Mouse (Mus musculus) liver, embryonic 14.5 days (tissue): ENCODE results near the gene Heatr5b. TPM values are rescaled to one million over a fixed set of nuclear protein-coding genes. Genes with fewer than 3 reads are reported as not detected.

Source experiments
- ATAC-seq: fragments of 200-750 bp; cut with Nextera tagmentation; 2 replicates; pipeline ENCODE4 v1.8.0; 2017; ENCODE audit warnings: moderate number of reproducible peaks, mild to moderate bottlenecking, moderate library complexity; ENCODE audit not compliant: insufficient read depth
- DNase-seq, 3 experiments: peaks; one replicate each; pipeline ENCODE4 v3.0.0-alpha.2; 2012 to 2013; ENCODE audit warnings: low read depth in 3 of 3, low spot score in 3 of 3
- H3K27ac ChIP-seq: fragments of 300-500 bp; sonication (generic); 2 replicates; pipeline ENCODE4 v1.5.1; 2014; ENCODE audit warnings: moderate library complexity, mild to moderate bottlenecking, control low read depth, inconsistent platforms
- H3K27me3 ChIP-seq: fragments of 300-500 bp; sonication (generic); 2 replicates; pipeline ENCODE4 v1.6.1; 2014; ENCODE audit warnings: mild to moderate bottlenecking, low read length, moderate library complexity; ENCODE audit not compliant: control insufficient read depth, insufficient read depth
- H3K36me3 ChIP-seq: fragments of 300-500 bp; sonication (generic); replicated peaks from 2 replicates; pipeline ENCODE4 v1.6.1; 2014; ENCODE audit warnings: low read depth; ENCODE audit not compliant: control insufficient read depth, insufficient read depth
- H3K4me1 ChIP-seq, 2 experiments: fragments of 200-500 bp in 1 of 2; fragments of 300-500 bp in 1 of 2; sonication (generic) in 1 of 2; replicated peaks; 2 replicates each; pipeline ENCODE4 v1.6.1; 2012 to 2014; ENCODE audit warnings: antibody characterized with exemption in 1 of 2, inconsistent platforms in 1 of 2, low read length in 1 of 2; ENCODE audit not compliant: control insufficient read depth in 2 of 2, insufficient read depth in 2 of 2
- H3K4me2 ChIP-seq: fragments of 300-500 bp; sonication (generic); 2 replicates; pipeline ENCODE4 v1.6.1; 2014; ENCODE audit warnings: low read depth, mild to moderate bottlenecking, control low read depth, moderate library complexity
- H3K4me3 ChIP-seq, 2 experiments: fragments of 200-500 bp in 1 of 2; fragments of 300-500 bp in 1 of 2; sonication (generic) in 1 of 2; 2 replicates each; pipeline ENCODE4 v1.5.1; 2012 to 2014; ENCODE audit warnings: low read depth in 2 of 2, low read length in 2 of 2, mild to moderate bottlenecking in 2 of 2, control low read depth in 1 of 2, inconsistent platforms in 1 of 2, moderate library complexity in 1 of 2; ENCODE audit not compliant: insufficient read depth in 1 of 2
- H3K9ac ChIP-seq: fragments of 300-500 bp; sonication (generic); replicated peaks from 2 replicates; pipeline ENCODE4 v1.6.1; 2014; ENCODE audit warnings: mild to moderate bottlenecking, control low read depth, moderate library complexity
- H3K9me3 ChIP-seq: fragments of 300-500 bp; sonication (generic); 2 replicates; pipeline ENCODE4 v1.6.1; 2016; ENCODE audit warnings: low read length, mixed read lengths; ENCODE audit not compliant: control insufficient read depth
- CTCF ChIP-seq: IDR thresholded peaks from 2 replicates; pipeline ENCODE4 v1.5.1; 2016; ENCODE audit warnings: antibody characterized with exemption, low read depth, control low read depth
- EP300 ChIP-seq: IDR thresholded peaks from 2 replicates; pipeline ENCODE4 v1.6.1; 2016; ENCODE audit warnings: antibody characterized with exemption, low read depth
- WGBS: fragments of 180-500 bp; shearing (Covaris S2); extraction: QIAGEN DNeasy Blood & Tissue Kit; methylation state at CpG from one replicate; pipeline ENCODE4 v1.1.7; 2014; ENCODE audit not compliant: insufficient replicate concordance; 5-methylcytosine and 5-hydroxymethylcytosine counted together
- polyA plus RNA-seq, 2 experiments: library from polyadenylated mRNA; depleted of rRNA in 1 of 2; stranded (reverse) in 1 of 2; unstranded in 1 of 2; fragments of >200 nt; fragmentation: Nextera tagmentation in 1 of 2; extraction: Ambion mirVana in 1 of 2; gene quantifications; 2 replicates each; pipeline versions ENCODE4 v1.2.1 to v1.2.3; 2012 to 2014

Heatr5b gene
- polyA plus RNA-seq, 2 experiments: 3.5 to 5.3 TPM

DNA sequence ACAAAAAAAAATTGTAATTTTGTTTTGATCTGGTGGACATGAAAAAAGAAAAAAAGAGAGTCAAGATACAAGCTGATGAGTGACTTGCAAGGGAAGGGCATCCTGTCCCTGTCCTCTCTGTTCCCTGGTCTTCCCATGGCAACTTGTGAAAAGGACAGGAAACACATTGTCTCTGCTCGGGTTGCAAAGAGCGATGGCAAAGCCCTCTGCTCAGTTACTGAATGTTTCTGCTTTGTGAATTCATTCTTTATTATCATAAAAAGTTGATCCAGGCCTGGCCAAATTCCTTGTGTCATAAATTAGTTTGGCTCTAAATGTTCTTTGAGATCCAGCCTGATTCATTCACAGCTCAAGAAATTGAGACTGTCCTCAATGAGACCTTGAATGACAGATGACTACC is 97.4 kb downstream of the Heatr5b start:
- WGBS: 57% methylated on average over 2 of the region's 2 CpGs
- H3K36me3 ChIP-seq: no peaks in the 10 kb centered on the region
- H3K4me2 ChIP-seq: no peak overlapping the region
- H3K4me3 ChIP-seq: no peak overlapping the region
- ATAC-seq (no peak), DNase-seq (no peak)
- no peak overlapping the region for H3K27ac ChIP-seq
- peaks cover 7 to 19% of the 10 kb centered on the region in 2 experiments for H3K4me1 ChIP-seq
- no peaks in the 10 kb centered on the region for H3K9me3 ChIP-seq
- TF ChIP-seq CTCF (no peak), EP300 (no peak)
- no peak overlapping the region for H3K9ac ChIP-seq
- H3K27me3 ChIP-seq: no peaks in the 10 kb centered on the region

GRCm38 (mm10) chr17:78737096-78737495 is 98.1 kb downstream of the Heatr5b start, which contains the start of gene Strn:
Gene Strn (minus strand): TSS chr17:78737196.
- 32% methylated on average over 4 of the region's 4 CpGs for WGBS
- Histone ChIP-seq H3K27ac (peak within 1 kb of the TSS; percentile 74), H3K9ac (peak within 1 kb of the TSS; percentile 93), H3K9me3 (no peaks in the 10 kb centered on the region), H3K4me1 (peaks cover 7 to 20% of the 10 kb centered on the region in 2 experiments), H3K27me3 (no peaks in the 10 kb centered on the region), H3K4me3 (peak within 1 kb of the TSS; percentile 89 to 92), H3K4me2 (peak within 1 kb of the TSS; percentile 99), H3K36me3 (no peaks in the 10 kb centered on the region)
- no peak for ATAC-seq
- TF ChIP-seq CTCF (no peak), EP300 (no peak)
- no peak for DNase-seq

DNA sequence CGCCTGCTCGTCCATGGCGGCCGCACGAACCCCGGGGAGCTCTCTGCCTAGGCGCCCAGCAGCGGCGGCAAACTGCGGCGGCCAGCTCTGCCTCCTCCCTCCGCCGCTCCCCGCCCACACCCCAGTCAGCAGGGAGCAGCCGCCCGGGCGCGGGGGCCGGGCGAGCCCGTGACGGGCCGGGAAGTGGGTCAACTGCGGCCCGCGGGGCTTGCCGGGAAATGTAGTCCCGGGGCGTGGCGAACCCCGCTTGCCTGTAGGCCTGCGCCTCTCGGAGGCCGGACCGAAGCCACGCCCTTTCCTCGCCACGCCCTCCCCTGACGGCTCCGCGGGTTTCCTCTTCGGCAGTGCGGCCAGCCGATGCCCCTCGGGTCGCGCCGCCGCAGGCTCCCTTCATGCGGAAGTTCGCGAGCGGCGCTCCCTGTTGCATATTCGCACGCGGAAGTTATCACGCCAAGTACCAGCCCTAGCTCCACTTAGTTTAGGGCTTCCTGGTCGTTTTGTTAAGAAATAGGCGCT is 98.6 kb downstream of the Heatr5b start:
- TF ChIP-seq CTCF (no peak), EP300 (no peak)
- H3K4me1 ChIP-seq: peaks cover 7 to 23% of the 10 kb centered on the region in 2 experiments
- H3K4me2 ChIP-seq: peak overlapping the region; percentile 99
- peak overlapping the region; percentile 74 for H3K27ac ChIP-seq
- ATAC-seq (peak; percentile 97), DNase-seq (peak; percentile 95 to 96 (median 95))
- peak overlapping the region; percentile 93 for H3K9ac ChIP-seq
- no peaks in the 10 kb centered on the region for H3K9me3 ChIP-seq
- H3K4me3 ChIP-seq: peak overlapping the region; percentile 89 to 92
- H3K27me3 ChIP-seq: no peaks in the 10 kb centered on the region
- WGBS: under 1% methylated on average over 60 of the region's 60 CpGs
- H3K36me3 ChIP-seq: no peaks in the 10 kb centered on the region

GRCm38 (mm10) chr17:78735731-78736472 is 99.3 kb downstream of the Heatr5b start:
- Histone ChIP-seq H3K4me1 (peaks cover 7 to 23% of the 10 kb centered on the region in 2 experiments), H3K9me3 (no peaks in the 10 kb centered on the region), H3K4me3 (peak overlapping the region; percentile 89 to 92), H3K4me2 (peak overlapping the region; percentile 99), H3K27me3 (no peaks in the 10 kb centered on the region), H3K27ac (peak overlapping the region; percentile 74), H3K36me3 (no peaks in the 10 kb centered on the region), H3K9ac (peak overlapping the region; percentile 93)
- TF ChIP-seq CTCF (no peak), EP300 (no peak)
- under 1% methylated on average over 36 of the region's 39 CpGs for WGBS
- DNase-seq: peak in 1 of 3 experiments; percentile 33
- peak; percentile 74 for ATAC-seq

GRCm38 (mm10) chr17:78734806-78735205 is 100.4 kb downstream of the Heatr5b start:
- no peak for ATAC-seq
- H3K9ac ChIP-seq: peak overlapping the region; percentile 93; the same call in 1 of the 2 replicates

More at GRCm38 (mm10) chr17:78734806-78735205, 100.4 kb downstream of the Heatr5b start:
- no peak overlapping the region for H3K27ac ChIP-seq
- no peaks in the 10 kb centered on the region for H3K36me3 ChIP-seq
- TF ChIP-seq EP300 (no peak), CTCF (no peak)
- H3K9me3 ChIP-seq: no peaks in the 10 kb centered on the region
- peak overlapping the region in 1 of 2 experiments; percentile 89; a peak in 2 of 4 replicates for H3K4me3 ChIP-seq
- peak overlapping the region; percentile 99 for H3K4me2 ChIP-seq
- H3K27me3 ChIP-seq: no peaks in the 10 kb centered on the region
- WGBS: 69% methylated on average over 10 of the region's 10 CpGs
- H3K4me1 ChIP-seq: peaks cover 7 to 23% of the 10 kb centered on the region in 2 experiments
- DNase-seq: no peak
